Mouse (Mus musculus): ENCODE measurements around the gene Osbpl8.

Osbpl8 gene

GRCm38 (mm10) chr10:111155065-111155464 is 9.5 kb upstream of the Osbpl8 start:
- no peak for DNase-seq (ENCODE audit: low spot score)

- DNase-seq (ENCODE audit: low spot score), result no peak
Observed at GRCm38 (mm10) chr10:111155571-111155970, 9.0 kb upstream of the Osbpl8 start.

GRCm38 (mm10) chr10:111156394-111157190 is 8.0 kb upstream of the Osbpl8 start:
- no peak for DNase-seq (ENCODE audit: low spot score)

DNA sequence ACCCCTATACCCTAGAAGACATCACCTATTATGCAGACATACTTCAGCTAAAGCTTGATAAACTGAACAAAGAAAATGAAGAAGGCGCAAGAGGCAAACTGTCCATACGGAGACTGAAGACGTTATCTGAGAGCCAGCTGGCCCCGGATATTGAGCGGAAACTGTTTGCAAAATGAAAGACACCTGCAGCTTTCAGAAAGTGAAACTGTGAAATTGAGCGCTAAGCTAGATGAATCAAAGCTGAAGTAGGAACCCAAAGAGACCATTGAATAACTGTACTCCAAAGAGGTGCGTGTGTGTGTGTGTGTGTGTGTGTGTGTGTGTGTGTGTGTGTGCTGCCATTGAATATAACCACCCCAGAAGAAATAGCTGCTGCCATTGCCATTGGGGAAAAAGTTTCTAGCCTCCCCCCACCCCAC is 7.3 kb upstream of the Osbpl8 start:
- no peak for DNase-seq (ENCODE audit: low spot score)

DNA sequence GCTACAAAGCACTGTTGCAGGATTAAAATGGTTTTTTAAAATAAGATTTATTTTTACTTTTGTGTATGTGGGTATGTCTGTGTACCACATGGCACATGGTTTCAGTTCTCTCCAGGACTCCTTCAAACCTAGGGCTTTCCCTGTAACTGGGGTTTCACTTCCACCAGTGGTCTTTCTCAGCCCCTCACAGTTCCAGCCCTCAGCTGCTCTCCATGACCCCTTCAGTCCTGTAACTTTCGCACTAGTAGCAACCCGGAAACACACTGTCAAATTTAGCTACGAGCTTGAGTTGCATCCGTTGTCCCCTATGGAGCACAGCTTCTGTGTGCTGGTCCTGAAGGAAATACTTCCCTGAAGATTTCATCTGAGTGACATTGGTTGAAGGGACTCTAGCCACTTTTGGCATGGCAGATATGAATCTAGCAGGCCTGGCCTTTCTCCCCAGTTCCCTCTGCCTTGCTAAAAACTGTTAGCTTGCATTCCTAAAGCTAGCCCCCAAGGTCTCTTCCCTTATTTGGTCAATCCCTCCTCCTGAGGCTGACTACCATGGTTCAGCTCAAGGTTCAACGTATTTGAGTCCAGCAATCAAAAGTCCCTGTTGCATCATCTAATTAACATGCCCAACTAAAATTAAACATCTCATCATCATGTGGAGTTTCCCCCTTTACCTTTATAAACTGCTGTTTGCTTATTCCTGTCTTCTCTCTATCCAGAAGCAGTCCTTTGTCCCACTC is 4.6 kb upstream of the Osbpl8 start:
- no peak for DNase-seq (ENCODE audit: low spot score)

GRCm38 (mm10) chr10:111160540-111160939 is 4.0 kb upstream of the Osbpl8 start:
- DNase-seq (ENCODE audit: low spot score), result no peak

DNA sequence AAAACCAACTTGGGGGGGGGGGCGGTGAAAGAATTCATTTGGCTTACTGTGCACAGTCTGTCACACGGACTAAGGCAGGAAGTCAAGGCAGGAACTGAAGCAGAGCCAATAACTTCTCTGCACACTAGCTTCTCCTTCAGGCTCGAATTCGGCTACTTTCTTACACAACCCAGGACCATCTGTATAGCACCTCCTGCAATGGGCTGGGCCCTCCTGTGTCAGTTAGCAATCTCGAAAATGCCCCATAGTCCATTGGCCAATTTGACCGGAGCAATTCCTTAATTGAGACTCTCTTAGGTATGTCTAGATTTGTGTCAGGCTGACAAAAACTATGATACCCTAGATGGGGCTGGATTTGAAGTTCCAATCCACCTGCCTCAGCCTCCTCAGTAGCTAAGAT is 3.2 kb upstream of the Osbpl8 start:
- no peak for DNase-seq (ENCODE audit: low spot score)

DNA sequence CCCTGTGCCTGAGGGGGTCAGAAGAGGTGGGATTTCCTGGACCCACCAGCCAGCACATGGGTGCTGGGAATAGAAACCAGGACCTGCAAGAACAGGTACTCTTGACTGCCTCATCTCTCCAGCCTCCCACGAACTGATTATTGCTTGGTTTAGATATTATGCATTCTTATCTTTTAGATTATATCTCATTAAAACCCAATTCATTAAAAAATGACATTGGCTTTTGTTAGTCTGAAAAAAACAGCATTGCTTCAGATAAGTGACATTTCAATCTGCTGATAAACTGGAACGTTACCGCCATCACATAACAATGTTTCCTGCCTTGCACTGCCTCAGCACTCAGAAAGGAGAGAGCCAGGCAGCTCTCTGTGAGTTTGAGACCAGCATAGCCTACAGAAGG is 1.5 kb upstream of the Osbpl8 start:
- no peak for DNase-seq (ENCODE audit: low spot score)

GRCm38 (mm10) chr10:111163601-111164240 is 831 bp upstream of the Osbpl8 start:
- peak; percentile 31 for DNase-seq (ENCODE audit: low spot score)

- peak; percentile 51 for DNase-seq (ENCODE audit: low spot score)
Observed at GRCm38 (mm10) chr10:111165219-111165981, 848 bp downstream of the Osbpl8 start.

DNA sequence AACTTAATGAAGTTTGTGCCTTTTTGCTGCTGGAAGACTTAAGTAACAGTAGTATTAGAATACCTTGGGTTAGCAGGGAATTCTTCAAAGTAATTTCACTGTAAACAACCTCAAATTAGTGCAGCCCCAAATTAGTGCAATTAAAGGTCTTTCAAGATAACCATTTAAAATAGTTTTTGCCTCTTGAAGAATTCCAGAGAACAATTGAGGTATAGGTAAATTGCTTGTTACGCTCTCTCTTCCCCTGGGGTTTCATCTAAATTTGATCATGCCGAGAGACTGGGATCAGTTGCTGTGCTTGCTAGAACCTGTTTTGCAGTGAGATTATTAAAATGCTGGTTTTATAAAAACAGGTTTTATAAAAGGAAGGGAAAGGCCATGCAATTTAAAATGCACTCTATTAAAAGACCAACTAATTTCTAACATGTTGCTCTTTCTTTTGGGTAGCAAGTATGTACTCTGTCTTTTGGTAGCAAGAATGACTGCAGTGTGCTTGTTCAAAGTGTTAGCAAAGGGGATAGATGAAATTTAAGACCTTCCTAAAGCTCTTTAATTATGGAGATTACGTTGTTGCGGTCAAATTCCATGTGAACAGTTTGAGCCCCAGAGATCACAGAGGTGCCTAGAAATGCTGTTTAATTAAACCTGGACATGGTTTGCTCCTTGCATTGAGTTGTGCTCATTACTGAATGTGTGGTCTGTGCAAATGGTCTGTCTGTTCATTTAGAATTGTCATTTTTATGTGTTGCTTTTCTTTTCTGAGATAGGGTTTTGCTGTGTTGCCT is 1.7 kb downstream of the Osbpl8 start:
- DNase-seq (ENCODE audit: low spot score), result no peak

GRCm38 (mm10) chr10:111167444-111167843 is 2.9 kb downstream of the Osbpl8 start:
- peak; percentile 56 for DNase-seq (ENCODE audit: low spot score)

DNA sequence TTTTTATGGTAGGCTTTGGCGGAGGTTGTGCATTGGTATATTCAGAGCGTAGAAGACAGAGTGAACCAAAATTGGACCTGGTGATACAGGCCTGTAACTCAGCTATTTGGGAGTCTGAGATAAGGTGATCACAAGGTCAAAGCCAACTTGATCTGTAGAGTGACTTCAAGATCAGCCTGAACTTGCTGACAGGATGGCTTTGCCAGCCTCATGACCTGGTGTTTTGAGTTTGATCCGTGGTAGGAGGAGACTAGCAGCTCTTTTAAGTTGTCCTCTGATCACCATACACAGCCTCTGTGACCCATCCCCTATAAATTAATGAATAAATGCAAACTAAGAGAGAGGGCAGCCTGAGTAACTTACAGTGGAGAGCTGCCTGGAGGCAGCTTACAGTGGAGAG is 3.8 kb downstream of the Osbpl8 start:
- DNase-seq (ENCODE audit: low spot score), result peak; percentile 69

GRCm38 (mm10) chr10:111171246-111171934 is 6.8 kb downstream of the Osbpl8 start:
- no peak for DNase-seq (ENCODE audit: low spot score)

- DNase-seq (ENCODE audit: low spot score), result no peak
Observed at GRCm38 (mm10) chr10:111173589-111174247, 9.2 kb downstream of the Osbpl8 start.

DNA sequence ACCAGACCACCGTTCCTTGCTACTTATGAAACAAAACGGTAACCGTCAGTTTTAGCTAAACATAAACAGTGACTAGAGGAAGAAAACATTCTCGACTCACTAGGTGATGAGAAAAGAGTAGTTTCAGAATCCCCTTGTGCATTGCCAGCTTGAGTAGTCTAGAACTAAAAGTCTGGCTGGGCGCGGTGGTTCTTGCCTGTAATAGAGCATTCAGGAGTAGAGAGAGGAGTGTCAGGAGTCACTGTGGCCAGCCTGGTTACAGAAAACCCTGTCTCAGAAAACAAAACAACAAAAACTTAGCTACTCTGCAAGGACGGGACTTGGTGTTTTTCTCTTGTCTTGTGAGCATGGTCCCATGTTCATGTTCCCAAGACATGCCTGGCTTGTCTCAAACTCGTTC is 12.8 kb downstream of the Osbpl8 start:
- no peak for DNase-seq (ENCODE audit: low spot score)

GRCm38 (mm10) chr10:111178024-111178423 is 13.5 kb downstream of the Osbpl8 start:
- no peak for DNase-seq (ENCODE audit: low spot score)

GRCm38 (mm10) chr10:111180633-111181032 is 16.1 kb downstream of the Osbpl8 start:
- DNase-seq (ENCODE audit: low spot score), result no peak

DNA sequence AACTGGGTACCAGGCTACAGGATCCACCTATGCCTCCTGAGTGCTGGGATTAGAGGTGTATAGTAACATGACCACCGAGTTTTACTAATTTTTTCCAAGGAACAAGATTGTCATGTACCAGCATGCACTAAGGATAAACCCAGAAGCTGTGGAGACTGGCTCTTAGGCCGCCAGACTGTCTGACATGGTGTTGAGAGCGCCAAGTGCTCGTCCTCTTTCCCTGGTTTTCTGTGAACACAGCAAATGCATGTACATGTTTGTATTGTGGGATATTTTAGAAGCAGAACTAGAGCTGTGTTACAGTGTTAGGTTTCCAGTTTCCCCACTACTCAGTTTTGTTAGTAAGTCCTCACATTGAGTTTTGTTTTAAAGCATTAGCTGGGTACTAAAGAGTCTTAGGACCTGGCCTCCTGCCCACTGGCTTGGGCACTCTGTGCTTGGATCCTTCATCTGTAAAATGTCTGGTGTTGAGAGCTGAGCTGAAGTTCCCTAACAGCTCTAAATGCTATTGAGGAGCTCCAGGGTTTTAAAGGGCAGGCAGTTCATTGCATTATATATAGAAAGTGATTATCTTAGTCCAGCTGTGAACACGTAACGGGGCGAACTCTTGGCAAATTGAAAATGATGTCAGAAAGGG is 19.2 kb downstream of the Osbpl8 start:
- no peak for DNase-seq (ENCODE audit: low spot score)
